Comparison of ENCODE assay signal across 8 mouse cellular contexts in the genomic region with DNA sequence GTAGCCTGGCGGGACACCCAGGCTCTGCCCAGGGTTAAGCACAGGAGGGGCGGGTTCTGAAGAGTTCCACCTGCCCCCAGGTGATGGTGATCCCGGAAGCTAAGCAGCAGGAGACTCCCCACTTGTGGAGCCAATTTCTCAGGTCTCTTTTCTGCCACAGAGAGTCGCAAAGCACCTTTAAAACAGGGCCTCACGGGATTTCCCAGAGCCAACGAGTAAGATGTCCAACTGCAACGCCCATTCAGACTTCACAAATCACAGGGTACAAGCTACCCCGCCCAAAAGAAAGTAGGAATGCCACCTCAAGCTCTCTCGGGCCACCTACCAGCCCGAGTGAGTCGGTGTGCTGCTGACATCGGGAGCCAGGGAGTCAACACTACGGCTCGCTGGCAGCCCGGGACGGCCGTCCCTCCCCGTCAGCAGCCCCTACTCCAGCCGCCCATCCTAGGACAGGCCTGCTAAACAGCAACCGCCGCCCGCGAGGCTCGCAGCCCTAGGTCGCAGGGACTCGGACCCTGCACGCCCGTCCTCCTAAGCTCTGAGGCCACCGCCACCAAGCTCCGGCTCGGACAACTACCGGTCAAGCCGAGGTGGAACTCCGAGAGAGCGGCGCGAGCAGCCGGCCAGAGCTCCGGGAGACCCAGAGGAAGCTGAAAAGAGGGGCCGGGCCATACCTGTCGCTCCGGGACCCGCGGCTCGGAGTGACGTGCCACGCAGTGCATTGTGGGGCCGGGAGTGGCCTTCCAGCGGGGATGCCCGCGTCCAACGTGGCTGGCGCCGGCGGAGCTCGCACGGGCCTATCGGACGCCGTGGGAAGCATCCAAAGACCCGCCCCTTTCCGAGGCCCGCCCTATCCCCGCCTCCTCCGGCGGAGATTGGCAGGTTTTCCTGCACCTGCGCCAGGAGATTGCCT. TPM values are rescaled to one million over a fixed set of nuclear protein-coding genes. Genes with fewer than 3 reads are reported as not detected.
DNase-seq lines count a peak whose midpoint lies in the region; ATAC-seq lines count a peak whose summit lies in the region.

A gene (minus strand): TSS at position 769 of the 913 bp plus-strand sequence.

- H3K27me3 ChIP-seq in lung, embryonic 16.5 days (ENCODE audit: control insufficient read depth, insufficient read depth, low read depth, low read length) = no peaks in the 10 kb centered on the region

- peak within 1 kb of the TSS; percentile 96 for H3K9ac ChIP-seq in lung, embryonic 16.5 days (ENCODE audit: low read length)

- no peaks in the 10 kb centered on the region for H3K9me3 ChIP-seq in lung, embryonic 16.5 days (ENCODE audit: control insufficient read depth, low read length)

- peak; percentile 81 for DNase-seq in MEL-GATA-1-ER (ENCODE audit: extremely low read depth, low read depth)
- peak; percentile 95 for DNase-seq in cerebellum, adult 8-10 months
- DNase-seq in forelimb bud, embryonic 11.5 days (ENCODE audit: low read depth, low spot score) = peak; percentile 93
- peak; percentile 59 for DNase-seq in layer of hippocampus, adult 9-10 months (ENCODE audit: low spot score)
- DNase-seq in ovary, postnatal 10 days (ENCODE audit: low spot score) = peak; percentile 82
- DNase-seq in thymus, postnatal 10 days (ENCODE audit: low spot score in 2 of 2) = peak; percentile 87 to 90

- peak within 1 kb of the TSS; percentile 79 for H3K4me2 ChIP-seq in lung, embryonic 16.5 days (ENCODE audit: low read depth, low read length)

- whole genome bisulfite sequencing in lung, embryonic 16.5 days = under 1% methylated on average over 67 of the region's 67 CpGs

- H3K4me1 ChIP-seq in lung, embryonic 16.5 days (replicated peaks; ENCODE audit: control insufficient read depth, insufficient read depth, low read length) = peaks cover 12% of the 10 kb centered on the region

- ATAC-seq in hematopoietic stem cell, adult 5-6 weeks (replicated peaks in 1 of 2; ENCODE audit: insufficient read depth in 1 of 2, low FRiP score in 2 of 2, low TSS enrichment in 1 of 2, low read depth in 1 of 2, poor library complexity in 2 of 2, severe bottlenecking in 2 of 2) = peak; percentile 96 to 97
- ATAC-seq in lung, embryonic 16.5 days (ENCODE audit: low read depth) = peak; percentile 99

- peak within 1 kb of the TSS; percentile 90 for H3K27ac ChIP-seq in lung, embryonic 16.5 days (ENCODE audit: low read length)

- H3K4me3 ChIP-seq in lung, embryonic 16.5 days (ENCODE audit: low read length) = peak within 1 kb of the TSS; percentile 91

- peaks cover 6% of the 10 kb centered on the region; the same call in 1 of the 2 replicates for H3K36me3 ChIP-seq in lung, embryonic 16.5 days (ENCODE audit: control insufficient read depth, insufficient read depth, low read length)

RNA-seq across cellular contexts. Expression of the gene that starts here (rescaled TPM):
- 11.2 and 14.9 TPM in 2 replicates for total RNA-seq in hematopoietic stem cell, adult 5-6 weeks (2017)
- 48.6 and 49.5 TPM in 2 replicates for polyA plus RNA-seq in lung, embryonic 16.5 days (2015; fragmentation: Nextera tagmentation; extraction: Ambion mirVana)

Comparison
In these comparisons a context has a peak if more than half of its experiments do, and no peak if none do; other contexts are left out.
1. Peak in every context shown above with its lines: DNase-seq, ATAC-seq, H3K4me3 ChIP-seq and H3K27ac ChIP-seq.